8 mouse cellular contexts compared by ENCODE assay signal in genomic region chr17:35838122-35838544, GRCm38 (mm10). TPM values are rescaled to one million over a fixed set of nuclear protein-coding genes. Genes with fewer than 3 reads are reported as not detected.
DNase-seq lines count a peak whose midpoint lies in the region; ATAC-seq and TF ChIP-seq lines count a peak whose summit lies in the region.

TSS of gene Tubb5 (minus strand) at chr17:35838306.

- under 1% methylated on average over 29 of the region's 29 CpGs for WGBS in forebrain, embryonic 12.5 days
- under 1% methylated on average over 29 of the region's 29 CpGs for WGBS in heart, postnatal 0 days
- 1% methylated on average over 29 of the region's 29 CpGs for WGBS in large intestine, adult 2 months
- WGBS in liver, postnatal 0 days (ENCODE audit: insufficient replicate concordance) = 3% methylated on average over 29 of the region's 29 CpGs
- WGBS in neural tube, embryonic 14.5 days = under 1% methylated on average over 29 of the region's 29 CpGs

- H3K36me3 ChIP-seq in CH12.LX (replicated peaks in 1 of 2; ENCODE audit: control insufficient read depth in 1 of 2, insufficient read depth in 1 of 2, low read length in 1 of 2) = peaks cover 35 to 38% of the 10 kb centered on the region in 2 experiments
- peaks cover 37% of the 10 kb centered on the region for H3K36me3 ChIP-seq in forebrain, embryonic 12.5 days (replicated peaks)
- peaks cover 29% of the 10 kb centered on the region for H3K36me3 ChIP-seq in heart, postnatal 0 days (replicated peaks; ENCODE audit: control insufficient read depth, insufficient read depth, low read length)
- peaks cover 31% of the 10 kb centered on the region for H3K36me3 ChIP-seq in liver, postnatal 0 days (replicated peaks; ENCODE audit: insufficient read depth, low read length)
- peaks cover 34% of the 10 kb centered on the region for H3K36me3 ChIP-seq in neural tube, embryonic 14.5 days (ENCODE audit: control insufficient read depth, insufficient read depth, low read length)

- peaks cover 11 to 45% of the 10 kb centered on the region in 2 experiments for H3K4me1 ChIP-seq in CH12.LX (ENCODE audit: control insufficient read depth in 1 of 2, insufficient read depth in 2 of 2)
- H3K4me1 ChIP-seq in forebrain, embryonic 12.5 days = peaks cover 45% of the 10 kb centered on the region
- peaks cover 17% of the 10 kb centered on the region for H3K4me1 ChIP-seq in heart, postnatal 0 days (ENCODE audit: control insufficient read depth, insufficient read depth)
- H3K4me1 ChIP-seq in liver, postnatal 0 days (ENCODE audit: insufficient read depth) = peaks cover 62% of the 10 kb centered on the region
- peaks cover 37% of the 10 kb centered on the region for H3K4me1 ChIP-seq in neural tube, embryonic 14.5 days (ENCODE audit: control insufficient read depth, insufficient read depth, low read length)

- DNase-seq in CH12.LX (ENCODE audit: extremely low read depth) = peak; percentile 96
- DNase-seq in c-Kit-positive CD71-positive TER-119-negative erythroid progenitor cells, embryonic 14.5 days (ENCODE audit: low read depth) = peak; percentile 95
- peak; percentile 98 for DNase-seq in heart, postnatal 0 days (ENCODE audit: low spot score)
- DNase-seq in large intestine, adult 2 months (ENCODE audit: low read depth, low spot score) = peak; percentile 93
- DNase-seq in liver, postnatal 0 days = peak; percentile 96
- DNase-seq in testis, postnatal 10 days (ENCODE audit: low spot score) = peak; percentile 96

- TF ChIP-seq CTCF in CH12.LX (conservative IDR thresholded peaks at IDR 0.05 in 1 of 2, IDR thresholded peaks at IDR 0.05 in 1 of 2; ENCODE audit: low read depth in 2 of 2, low read length in 2 of 2) = no peak
- TF ChIP-seq CTCF in heart, postnatal 0 days (IDR thresholded peaks at IDR 0.05; ENCODE audit: low read depth) = no peak
- no peak for TF ChIP-seq CTCF in liver, postnatal 0 days (IDR thresholded peaks at IDR 0.05; ENCODE audit: low read depth)

- peak; percentile 99 for TF ChIP-seq POLR2A in CH12.LX (IDR thresholded peaks at IDR 0.05; ENCODE audit: low read depth, low read length)

- in situ Hi-C loops in CH12.LX (cut with MboI; ENCODE audit: low pct_ligation_motif_present, low pct_unique_long_range_greater_than_20kb, low sequenced_read_pairs) = loop anchor here (5.0 kb wide), 1 partner anchor 34 kb away; no protein-coding TSS in a partner anchor

- peaks cover 38% of the 10 kb centered on the region for H3K79me2 ChIP-seq in CH12.LX (replicated peaks; ENCODE audit: control insufficient read depth, extremely low read depth, insufficient read depth, poor library complexity, severe bottlenecking)

- peak; percentile 81 for ATAC-seq in forebrain, embryonic 12.5 days (ENCODE audit: low FRiP score)
- ATAC-seq in heart, postnatal 0 days (ENCODE audit: insufficient read depth, low read depth) = peak; percentile 73
- ATAC-seq in liver, postnatal 0 days = peak; percentile 55
- ATAC-seq in neural tube, embryonic 14.5 days (ENCODE audit: low read depth) = peak; percentile 75

- H3K4me2 ChIP-seq in CH12.LX (ENCODE audit: insufficient read depth, low read depth, poor library complexity, severe bottlenecking) = peak within 1 kb of the TSS; percentile 95
- H3K4me2 ChIP-seq in forebrain, embryonic 12.5 days = peak within 1 kb of the TSS; percentile 80
- peak within 1 kb of the TSS; percentile 75 for H3K4me2 ChIP-seq in heart, postnatal 0 days (ENCODE audit: low read depth, low read length)
- H3K4me2 ChIP-seq in liver, postnatal 0 days (ENCODE audit: low read depth, low read length) = peak within 1 kb of the TSS; percentile 93
- peak within 1 kb of the TSS; percentile 69 for H3K4me2 ChIP-seq in neural tube, embryonic 14.5 days (ENCODE audit: low read depth, low read length)

- H3K9ac ChIP-seq in CH12.LX (ENCODE audit: insufficient read depth, low read depth) = peak within 1 kb of the TSS; percentile 99
- peak within 1 kb of the TSS; percentile 99 for H3K9ac ChIP-seq in forebrain, embryonic 12.5 days
- H3K9ac ChIP-seq in heart, postnatal 0 days (replicated peaks; ENCODE audit: low read depth, low read length) = peak within 1 kb of the TSS; percentile 82
- H3K9ac ChIP-seq in liver, postnatal 0 days (replicated peaks) = peak within 1 kb of the TSS; percentile 89
- H3K9ac ChIP-seq in neural tube, embryonic 14.5 days (replicated peaks; ENCODE audit: low read depth, low read length) = peak within 1 kb of the TSS; percentile 98

- no peak for TF ChIP-seq RAD21 in CH12.LX (IDR thresholded peaks at IDR 0.05; ENCODE audit: low read depth, low read length)

- H3K4me3 ChIP-seq in CH12.LX (replicated peaks in 1 of 3; ENCODE audit: low read depth in 2 of 3, low read length in 2 of 3, poor library complexity in 1 of 3) = peak within 1 kb of the TSS; percentile 83 to 93 (median 89)
- peak within 1 kb of the TSS; percentile 82 for H3K4me3 ChIP-seq in forebrain, embryonic 12.5 days (replicated peaks)
- H3K4me3 ChIP-seq in heart, postnatal 0 days (ENCODE audit: low read depth, low read length) = peak within 1 kb of the TSS; percentile 73
- peak within 1 kb of the TSS; percentile 82 for H3K4me3 ChIP-seq in liver, postnatal 0 days (ENCODE audit: low read depth, low read length)
- peak within 1 kb of the TSS; percentile 93 for H3K4me3 ChIP-seq in neural tube, embryonic 14.5 days (ENCODE audit: low read depth, low read length)

- no peaks in the 10 kb centered on the region for H3K27me3 ChIP-seq in CH12.LX (replicated peaks)
- no peaks in the 10 kb centered on the region for H3K27me3 ChIP-seq in forebrain, embryonic 12.5 days
- no peaks in the 10 kb centered on the region for H3K27me3 ChIP-seq in heart, postnatal 0 days (ENCODE audit: control insufficient read depth, insufficient read depth, low read length)
- no peaks in the 10 kb centered on the region for H3K27me3 ChIP-seq in liver, postnatal 0 days (ENCODE audit: insufficient read depth, low read length)
- no peaks in the 10 kb centered on the region for H3K27me3 ChIP-seq in neural tube, embryonic 14.5 days (ENCODE audit: control insufficient read depth, insufficient read depth, low read length)

- dilution Hi-C loops in CH12.LX (cut with MboI; ENCODE audit: extremely low pct_ligation_motif_present, extremely low pct_unique_long_range_greater_than_20kb, low sequenced_read_pairs) = no loop called here

- H3K27ac ChIP-seq in CH12.LX (ENCODE audit: insufficient read depth, low read depth) = peak within 1 kb of the TSS; percentile 79
- H3K27ac ChIP-seq in forebrain, embryonic 12.5 days = peak within 1 kb of the TSS; percentile 99
- peak within 1 kb of the TSS; percentile 89 for H3K27ac ChIP-seq in heart, postnatal 0 days (ENCODE audit: low read depth)
- peak within 1 kb of the TSS; percentile 91 for H3K27ac ChIP-seq in liver, postnatal 0 days (ENCODE audit: low read depth)
- H3K27ac ChIP-seq in neural tube, embryonic 14.5 days (ENCODE audit: low read depth, low read length) = peak within 1 kb of the TSS; percentile 97

- H3K9me3 ChIP-seq in CH12.LX (replicated peaks; ENCODE audit: low read length) = no peaks in the 10 kb centered on the region
- H3K9me3 ChIP-seq in forebrain, embryonic 12.5 days = no peaks in the 10 kb centered on the region
- no peaks in the 10 kb centered on the region for H3K9me3 ChIP-seq in heart, postnatal 0 days (replicated peaks; ENCODE audit: control insufficient read depth, low read length)
- no peaks in the 10 kb centered on the region for H3K9me3 ChIP-seq in liver, postnatal 0 days (ENCODE audit: low read length)
- no peaks in the 10 kb centered on the region for H3K9me3 ChIP-seq in neural tube, embryonic 14.5 days (ENCODE audit: control insufficient read depth, low read length)

- TF ChIP-seq EP300 in CH12.LX (IDR thresholded peaks at IDR 0.05; ENCODE audit: low read length) = no peak
- TF ChIP-seq EP300 in heart, postnatal 0 days (IDR thresholded peaks at IDR 0.05; ENCODE audit: low read depth) = peak; percentile 74
- no peak for TF ChIP-seq EP300 in liver, postnatal 0 days (IDR thresholded peaks at IDR 0.05; ENCODE audit: low read depth)

TF ChIP-seq in CH12.LX, 34 proteins besides CTCF, POLR2A, EP300 and RAD21 (continues in another document):
- TF ChIP-seq USF2 (conservative IDR thresholded peaks at IDR 0.05; ENCODE audit: low read depth, low read length) (peak; percentile 90), KAT2A (IDR thresholded peaks at IDR 0.05; ENCODE audit: insufficient replicate concordance, low read length) (peak; percentile 72; the same call in 1 of the 2 replicates), E2F4 (IDR thresholded peaks at IDR 0.05; ENCODE audit: insufficient replicate concordance, low read depth, low read length) (0 out of 2 replicates have a peak, but pooled peaks have one; percentile 10), RCOR1 (conservative IDR thresholded peaks at IDR 0.05; ENCODE audit: low read depth, low read length) (no peak), NRF1 (IDR thresholded peaks at IDR 0.05; ENCODE audit: low read depth, low read length) (peak; percentile 70), ZMIZ1 (IDR thresholded peaks at IDR 0.05; ENCODE audit: low read depth, low read length) (peak; percentile 95), POLR2AphosphoS2 (IDR thresholded peaks at IDR 0.05; ENCODE audit: low read depth, low read length) (peak; percentile 89), MEF2A (IDR thresholded peaks at IDR 0.05; ENCODE audit: borderline replicate concordance, low read depth, low read length) (no peak), CHD1 (IDR thresholded peaks at IDR 0.05; ENCODE audit: low read depth, low read length) (no peak), ZC3H11A (IDR thresholded peaks at IDR 0.05; ENCODE audit: low read depth, low read length) (no peak), SIN3A (IDR thresholded peaks at IDR 0.05; ENCODE audit: low read length) (peak; percentile 89), NELFE (IDR thresholded peaks at IDR 0.05; ENCODE audit: low read depth, low read length) (peak; percentile 98), IRF4 (IDR thresholded peaks at IDR 0.05; ENCODE audit: low read depth, low read length) (peak; percentile 39; the same call in 1 of the 2 replicates), HCFC1 (IDR thresholded peaks at IDR 0.05; ENCODE audit: low read depth, low read length) (peak; percentile 96), TCF12 (IDR thresholded peaks at IDR 0.05; ENCODE audit: low read depth, low read length) (peak; percentile 88), ELF1 (IDR thresholded peaks at IDR 0.05; ENCODE audit: low read depth, low read length) (peak; percentile 56; the same call in 1 of the 2 replicates)

RNA-seq across cellular contexts. Expression of gene Tubb5, which starts in this region (rescaled TPM):
- total RNA-seq in CH12.LX (2012; rRNA removed) (1,014 and 1,058 TPM in 2 replicates), CH12.LX (2014; rRNA removed) (1,031 and 1,121 TPM in 2 replicates)
- polyA plus RNA-seq in CH12.LX (2012; ENCODE audit: insufficient read length, low read depth) = 962 and 1,053 TPM in 2 replicates
- 1,541 and 1,619 TPM in 2 replicates for polyA plus RNA-seq in forebrain, embryonic 12.5 days (2016; fragmentation: Nextera tagmentation; extraction: Ambion mirVana)
- 1,043 and 1,325 TPM in 2 replicates for total RNA-seq in heart, postnatal 0 days (2014; rRNA removed; ENCODE audit: low replicate concordance)
- polyA plus RNA-seq in heart, postnatal 0 days (2015; fragmentation: Nextera tagmentation; extraction: Ambion mirVana) = 259 and 267 TPM in 2 replicates
- polyA plus RNA-seq in large intestine, adult 2 months (2012; rRNA removed) = 271 and 306 TPM in 2 replicates
- 198 and 213 TPM in 2 replicates for polyA plus RNA-seq in liver, postnatal 0 days (2015; fragmentation: Nextera tagmentation; extraction: Ambion mirVana)
- polyA plus RNA-seq in neural tube, embryonic 14.5 days (2014; fragmentation: Nextera tagmentation; extraction: Ambion mirVana) = 1,611 and 1,626 TPM in 2 replicates

Comparison
In these comparisons a context has a peak if more than half of its experiments do, and no peak if none do; other contexts are left out.
1. Peak in every context shown above with its lines: DNase-seq, ATAC-seq, H3K4me3 ChIP-seq and H3K27ac ChIP-seq.